Mouse (Mus musculus) brain, embryonic 14.5 days (tissue): ENCODE data around the gene P3h2. TPM values are rescaled to one million over a fixed set of nuclear protein-coding genes. Genes with fewer than 3 reads are reported as not detected.

Experiments
- DNase-seq: peaks from one replicate; pipeline ENCODE4 v3.0.0-alpha.2; 2011; ENCODE audit warnings: low read depth
- CTCF ChIP-seq: fragments of 200-500 bp; IDR thresholded peaks from 2 replicates; pipeline ENCODE4 v1.5.1; 2012; ENCODE audit warnings: inconsistent platforms, mild to moderate bottlenecking, moderate library complexity, borderline replicate concordance; ENCODE audit not compliant: insufficient read depth, insufficient read length; ENCODE audit errors: extremely low read depth
- POLR2A ChIP-seq: fragments of 200-500 bp; IDR thresholded peaks from 2 replicates; pipeline ENCODE4 v1.6.1; 2012; ENCODE audit warnings: mild to moderate bottlenecking, inconsistent platforms, borderline replicate concordance; ENCODE audit not compliant: poor library complexity, insufficient read depth, insufficient read length, severe bottlenecking; ENCODE audit errors: extremely low read depth
- polyA plus RNA-seq: library from polyadenylated mRNA; depleted of rRNA; stranded (reverse); fragments of >200 nt; gene quantifications from 2 replicates; pipeline ENCODE4 v1.2.3, GENCODE M21; 2012

The P3h2 gene
- polyA plus RNA-seq, 1 experiment = 1.5 TPM

DNA sequence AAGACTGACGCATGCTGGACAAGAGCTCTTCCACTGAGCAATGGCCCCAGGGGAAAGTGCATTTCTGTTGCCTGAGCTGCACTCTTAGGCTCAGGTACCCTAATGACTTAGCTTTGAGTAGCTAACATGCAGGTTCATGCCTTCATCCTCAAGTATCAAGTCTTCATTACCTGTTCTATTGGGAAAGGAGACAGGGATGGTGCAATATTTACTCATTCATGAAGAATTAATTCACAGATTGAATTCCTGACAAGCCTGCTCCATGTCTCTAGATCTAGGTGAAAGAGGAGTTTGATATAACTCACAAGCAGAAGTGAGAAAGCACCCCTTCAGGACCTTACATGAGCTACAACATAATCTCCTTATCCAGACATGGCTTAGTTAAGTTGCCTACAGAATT is 17.3 kb downstream of the P3h2 start:
- no peak for TF ChIP-seq CTCF
- no peak for TF ChIP-seq POLR2A
- DNase-seq = no peak

DNA sequence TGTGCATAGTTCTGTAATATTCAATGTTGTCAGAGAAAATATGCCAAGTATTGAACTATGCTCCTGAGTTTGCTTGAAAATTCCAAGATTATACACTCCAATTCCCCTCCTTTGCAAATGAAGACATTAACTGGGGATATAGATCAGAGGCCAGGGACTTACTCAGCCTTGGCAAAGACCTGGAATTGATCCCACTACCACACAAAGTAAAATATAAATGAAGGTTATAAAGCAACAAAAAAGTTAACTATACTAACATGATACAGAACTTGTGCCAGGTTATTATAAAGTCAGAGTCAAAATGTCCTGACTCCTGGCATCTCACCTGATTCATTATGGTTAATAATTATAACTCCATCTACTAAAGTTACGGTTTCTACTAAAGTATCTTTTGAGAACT is 18.6 kb downstream of the P3h2 start:
- no peak for DNase-seq
- TF ChIP-seq CTCF (no peak), POLR2A (no peak)

DNA sequence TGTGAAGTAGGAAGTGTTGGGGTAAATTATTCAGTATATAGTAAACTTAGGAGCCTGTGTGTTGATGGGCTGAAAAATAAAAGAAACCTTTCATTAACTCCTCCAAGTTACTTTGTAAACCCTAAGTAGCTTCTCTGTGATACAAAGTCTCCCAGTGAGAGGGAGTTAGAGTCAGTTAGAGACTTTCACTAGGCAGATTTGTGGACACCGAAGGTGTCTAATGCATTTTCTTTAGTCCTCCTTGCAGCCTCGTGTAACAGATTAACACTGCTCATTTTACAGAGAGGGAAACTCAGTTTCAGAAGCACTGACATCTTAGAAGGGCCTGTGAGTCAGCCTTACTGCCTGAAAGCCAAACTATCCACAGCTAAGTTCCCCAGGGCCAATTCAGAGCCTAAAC is 20.4 kb downstream of the P3h2 start:
- no peak for TF ChIP-seq POLR2A
- TF ChIP-seq CTCF = no peak
- DNase-seq = no peak

DNA sequence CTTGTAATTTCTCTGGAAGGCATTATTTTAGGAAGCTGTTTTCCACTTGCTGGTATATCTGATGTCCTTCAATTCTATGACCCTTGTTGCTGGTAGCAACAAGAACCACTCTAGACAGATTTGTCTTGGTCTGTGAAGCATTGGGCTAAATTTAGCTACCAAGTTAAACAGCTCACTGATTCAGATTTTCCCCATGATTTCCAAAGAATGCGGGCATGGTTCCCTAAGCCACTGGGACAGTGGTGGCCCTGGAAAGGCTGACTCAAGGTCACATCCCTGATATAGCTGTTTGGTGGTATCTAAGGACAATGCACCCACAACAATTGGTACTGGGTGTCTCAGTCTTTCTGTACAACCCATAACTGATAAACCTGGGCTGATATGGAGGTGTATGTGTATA is 22.8 kb downstream of the P3h2 start:
- DNase-seq = no peak
- no peak for TF ChIP-seq CTCF

DNA sequence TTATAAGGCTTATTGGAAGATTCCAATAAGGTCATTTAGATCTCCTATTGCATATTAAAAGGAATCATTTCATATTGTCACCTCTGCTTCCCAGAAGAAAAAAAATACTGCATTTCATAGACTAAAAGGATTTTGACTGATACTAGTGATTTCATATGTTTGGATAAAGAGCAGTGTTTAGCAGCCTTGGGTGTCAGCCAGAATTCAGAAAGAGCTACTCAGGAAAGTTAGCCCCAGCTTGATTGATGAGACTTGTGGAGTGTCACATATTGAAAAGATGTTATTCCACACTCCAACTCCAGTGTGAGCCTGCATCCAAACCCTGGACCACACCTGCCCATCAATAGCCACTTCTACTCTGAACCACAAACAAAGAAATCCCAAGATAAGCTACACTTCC is 23.2 kb downstream of the P3h2 start:
- TF ChIP-seq CTCF (no peak), POLR2A (no peak)
- no peak for DNase-seq

DNA sequence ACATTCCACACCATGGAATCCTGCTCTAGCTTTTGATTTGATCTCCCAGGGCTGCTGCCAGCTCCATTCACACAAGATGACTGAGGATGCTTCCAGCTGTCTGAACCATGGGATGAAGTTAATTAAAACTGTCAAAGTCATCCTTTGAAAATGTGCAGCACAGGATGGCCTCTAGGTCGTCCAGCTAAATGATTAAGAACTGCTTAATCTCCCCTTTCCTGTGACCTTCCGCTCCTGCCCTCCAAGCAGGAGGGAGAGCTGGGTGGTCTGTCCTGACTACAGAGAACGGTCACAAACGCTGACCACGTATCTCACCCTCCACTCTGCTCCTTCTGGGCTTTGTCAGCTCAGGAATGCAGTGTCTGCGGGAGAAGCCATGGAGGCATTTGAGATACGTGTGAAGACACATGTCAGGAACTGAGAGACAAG is 26.6 kb downstream of the P3h2 start:
- DNase-seq = peak; percentile 18
- TF ChIP-seq CTCF = no peak
- TF ChIP-seq POLR2A = no peak

DNA sequence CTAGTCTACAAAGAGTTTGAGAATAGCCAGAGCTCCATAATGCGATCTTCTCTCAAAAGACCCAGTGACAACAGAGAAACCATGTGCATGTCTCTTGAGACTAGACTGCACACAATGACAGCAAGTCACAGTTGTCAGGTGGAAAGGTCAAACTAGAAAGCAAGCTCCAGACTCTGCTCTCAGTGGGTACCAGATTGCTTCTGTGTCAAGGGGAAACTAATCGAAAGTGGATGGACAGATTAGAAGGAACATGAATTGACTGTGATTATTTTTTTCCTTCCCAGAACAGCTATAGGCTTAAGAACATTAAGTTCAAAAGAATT is 27.5 kb downstream of the P3h2 start:
- DNase-seq = peak; percentile 25
- TF ChIP-seq CTCF = no peak
- no peak for TF ChIP-seq POLR2A

DNA sequence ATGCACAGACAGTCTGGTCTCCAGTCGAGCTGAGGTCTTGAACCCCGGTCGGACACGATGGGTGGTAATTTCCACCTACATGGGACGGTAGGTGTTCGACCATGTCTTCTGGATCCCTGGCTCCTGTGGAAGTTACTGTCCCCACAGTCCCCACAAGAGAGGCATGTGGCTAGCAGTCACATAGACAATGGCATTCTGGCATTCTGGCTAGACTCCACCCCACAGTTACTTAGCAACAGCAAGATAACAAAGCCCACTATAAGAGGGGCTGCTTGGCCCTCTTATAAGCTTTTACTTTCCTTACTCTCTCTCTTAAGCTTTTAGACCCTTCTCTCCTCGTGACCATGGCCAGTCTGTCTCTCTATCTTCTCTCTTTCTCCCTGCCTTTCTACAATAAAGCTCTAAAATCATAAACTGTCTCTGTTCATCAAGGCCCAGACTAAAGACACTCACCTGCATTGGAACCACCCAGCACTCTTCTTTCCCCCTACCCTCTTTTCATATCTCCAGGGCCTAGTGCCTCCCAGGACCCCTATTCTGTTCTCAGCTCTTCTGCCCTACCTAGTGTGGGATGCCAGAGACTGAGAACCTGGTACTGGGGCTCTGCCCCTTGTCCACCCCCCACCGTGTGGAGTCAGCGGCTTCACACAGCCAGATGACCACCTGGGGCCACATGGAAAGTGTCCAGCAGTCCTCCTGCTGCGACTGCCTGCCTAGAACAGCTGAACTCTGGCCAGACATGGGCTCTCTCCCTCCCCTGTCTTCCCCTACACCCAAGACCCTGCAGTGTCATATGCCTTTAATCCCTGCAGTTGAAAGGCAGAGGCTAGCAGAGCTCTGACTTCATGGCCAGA is 28.1 kb downstream of the P3h2 start:
- TF ChIP-seq CTCF (no peak), POLR2A (no peak)
- DNase-seq = peak; percentile 40

DNA sequence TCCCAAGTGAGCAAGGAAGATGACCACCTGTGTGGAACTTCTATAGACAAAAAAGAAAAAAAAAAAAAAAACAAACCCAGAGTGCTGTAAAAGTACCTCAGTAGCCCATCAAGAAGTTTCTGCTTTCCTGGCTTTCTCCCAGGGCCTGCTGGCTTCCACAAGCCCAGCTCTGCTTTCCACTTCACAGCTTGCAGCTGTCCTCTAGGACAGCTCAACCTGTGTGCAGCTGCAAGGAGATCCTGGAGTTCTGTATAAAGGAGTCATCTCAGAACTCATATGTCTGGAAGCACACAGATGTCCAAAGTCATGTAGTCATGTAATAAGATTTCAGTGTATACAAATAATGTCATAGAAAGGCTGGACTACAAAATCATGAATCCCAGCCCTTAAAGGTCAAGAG is 30.5 kb downstream of the P3h2 start:
- DNase-seq = no peak
- TF ChIP-seq CTCF (no peak), POLR2A (no peak)

DNA sequence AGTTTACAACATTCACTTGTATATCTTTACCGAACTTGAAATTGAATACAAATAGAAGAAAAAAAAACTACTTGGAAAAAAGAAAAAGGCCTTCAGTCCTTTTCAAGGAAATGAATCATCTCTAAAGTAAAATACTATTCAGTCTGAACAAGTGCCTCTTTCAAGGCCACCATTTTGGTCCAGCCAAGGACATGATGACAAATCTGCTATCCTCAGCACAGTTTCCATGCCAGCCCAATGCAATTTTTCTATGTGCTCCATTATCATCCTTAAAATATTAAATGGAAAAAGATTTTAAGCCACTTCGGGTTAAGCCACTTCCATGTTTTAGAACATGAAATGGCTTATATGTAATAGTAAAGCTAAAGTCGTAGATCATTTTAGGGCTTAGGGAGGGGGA is 35.2 kb downstream of the P3h2 start:
- no peak for DNase-seq
- no peak for TF ChIP-seq CTCF
- no peak for TF ChIP-seq POLR2A

DNA sequence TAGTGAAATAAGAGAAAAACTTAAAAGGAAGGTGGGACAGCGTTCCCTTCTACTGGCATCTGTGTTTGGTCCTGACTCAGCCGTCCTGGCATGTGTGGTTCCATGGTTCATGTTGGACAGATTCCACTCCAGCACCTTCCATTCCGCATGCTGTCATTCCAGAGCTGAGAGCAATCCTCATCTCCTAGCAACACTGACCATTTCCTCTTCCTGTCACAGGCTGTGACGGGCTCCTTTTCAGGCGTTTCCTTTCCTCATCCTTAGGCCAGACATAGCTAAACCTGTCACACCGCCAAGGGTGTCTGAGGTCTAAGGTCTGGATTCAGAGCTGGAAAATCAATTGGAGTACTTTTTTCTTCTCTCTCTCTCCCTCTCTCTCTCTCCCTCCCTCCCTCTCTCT is 40.5 kb downstream of the P3h2 start:
- no peak for DNase-seq
- TF ChIP-seq CTCF = no peak
- no peak for TF ChIP-seq POLR2A
